Mouse (Mus musculus): Measurements from ENCODE around the gene Iffo2.
"Not testable (repeated sequence)": the region's sequence is repeated elsewhere in the genome, so short reads cannot be mapped to it uniquely, and the experiment has no call there.

The Iffo2 gene

GRCm38 (mm10) chr4:139530248-139530647 lies at the start of gene Iffo2:
TSS of gene Iffo2 (plus strand) at chr4:139530548.
- DNase-seq (ENCODE audit: low spot score in 2 of 2): not testable (repeated sequence)

GRCm38 (mm10) chr4:139481400-139481799 lies 48.9 kb upstream of the Iffo2 start:
- DNase-seq (ENCODE audit: low spot score in 2 of 2): no peak

DNA sequence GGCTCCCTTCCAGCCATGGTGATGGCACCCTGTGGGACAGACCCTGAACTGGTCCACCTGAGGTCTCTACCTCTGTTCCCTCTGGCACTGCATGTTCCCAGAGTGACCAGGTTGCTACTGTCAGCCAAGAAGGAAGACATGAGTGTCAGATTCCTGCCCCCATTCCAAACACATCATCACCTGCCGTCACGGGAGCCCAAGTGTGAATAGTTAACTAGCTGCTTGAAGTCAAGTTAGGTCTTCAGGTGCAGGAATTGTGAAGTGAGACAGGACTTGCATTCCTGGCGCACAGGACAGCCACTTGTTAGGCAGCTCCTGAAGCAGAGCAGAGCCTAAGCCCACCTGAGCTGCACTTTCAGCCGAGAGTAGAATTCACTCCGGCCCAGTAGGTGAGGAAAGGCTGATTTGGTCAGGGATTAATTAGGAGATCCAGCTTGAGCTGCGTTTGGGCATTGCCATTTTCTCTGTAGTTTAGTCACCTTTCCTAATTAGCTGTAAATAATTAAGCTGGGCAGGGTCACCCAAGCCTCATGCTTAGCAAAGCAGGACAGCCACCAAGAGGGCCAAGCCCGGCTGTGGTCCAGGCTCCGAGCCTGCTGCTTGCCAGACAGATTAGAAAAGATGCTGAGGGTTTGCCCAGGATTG lies 46.8 kb upstream of the Iffo2 start:
- DNase-seq (ENCODE audit: low spot score in 2 of 2): no peak

DNA sequence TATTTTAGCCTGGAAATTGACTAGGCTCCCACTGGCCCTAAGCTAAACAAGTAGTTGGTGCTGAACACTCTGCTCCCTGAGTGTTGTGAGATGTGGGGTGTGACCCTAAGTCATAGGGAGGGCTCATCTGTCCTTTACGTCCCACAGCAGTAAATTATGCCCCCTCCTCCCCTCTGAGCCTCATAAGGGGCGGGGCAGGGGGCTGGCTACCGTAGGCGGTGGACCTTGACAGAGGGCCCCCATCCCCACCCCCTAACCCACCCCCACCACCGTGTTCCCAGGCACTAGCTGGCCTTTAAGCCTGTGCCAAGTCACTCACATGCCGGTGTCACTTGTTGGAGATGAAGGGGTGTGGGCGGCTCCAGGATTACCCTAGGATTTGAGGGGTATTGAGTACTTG lies 45.9 kb upstream of the Iffo2 start:
- no peak for DNase-seq (ENCODE audit: low spot score in 2 of 2)

GRCm38 (mm10) chr4:139487085-139487484 lies 43.3 kb upstream of the Iffo2 start:
- no peak for DNase-seq (ENCODE audit: low spot score in 2 of 2)

DNA sequence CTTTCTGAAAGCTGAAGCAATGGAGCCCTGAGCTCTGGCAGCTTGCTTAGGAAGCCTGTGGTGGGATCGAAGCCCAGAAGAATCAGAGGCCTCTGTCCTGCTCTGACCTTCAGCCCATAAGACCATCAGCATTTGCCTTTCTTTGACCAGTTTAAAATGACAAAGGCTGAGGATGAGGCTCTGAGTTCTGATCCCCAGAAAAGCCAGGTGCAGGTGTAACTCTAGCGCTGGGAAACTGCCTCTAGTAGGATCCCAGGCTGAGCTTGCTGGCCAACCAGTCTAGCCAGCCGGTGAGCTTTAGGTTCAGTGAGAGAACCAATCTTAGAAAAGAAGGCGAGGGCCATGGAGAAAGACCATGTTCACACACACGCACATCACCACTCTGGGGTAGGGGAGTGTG lies 42.0 kb upstream of the Iffo2 start:
- DNase-seq (ENCODE audit: low spot score in 2 of 2): no peak

DNA sequence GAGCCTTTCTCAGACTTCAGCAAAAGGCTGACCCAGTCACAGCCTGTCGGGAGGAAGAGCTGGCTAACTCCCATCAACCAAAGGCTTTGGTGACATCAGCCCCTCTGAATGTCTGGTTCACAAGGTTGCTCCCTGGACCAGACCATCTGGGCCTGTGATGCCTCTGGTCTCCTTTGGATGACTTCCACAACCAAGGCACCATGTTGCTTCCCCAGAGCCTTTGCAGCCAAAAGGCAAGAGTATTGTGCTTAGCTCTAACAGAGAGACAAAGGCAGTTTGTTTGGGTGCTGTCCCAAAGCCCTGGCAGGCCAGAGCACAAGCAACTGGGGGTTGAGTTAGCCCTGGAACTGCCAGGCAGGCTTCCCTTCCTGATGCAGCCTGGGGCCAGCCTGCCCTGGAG lies 40.4 kb upstream of the Iffo2 start:
- no peak for DNase-seq (ENCODE audit: low spot score in 2 of 2)

- DNase-seq (ENCODE audit: low spot score in 2 of 2): no peak
These were observed 39.8 kb upstream of the Iffo2 start for GRCm38 (mm10) chr4:139490413-139491055.

- DNase-seq (ENCODE audit: low spot score in 2 of 2): no peak
These were observed 38.7 kb upstream of the Iffo2 start for GRCm38 (mm10) chr4:139491541-139492170.

GRCm38 (mm10) chr4:139492258-139492833 lies 38.0 kb upstream of the Iffo2 start:
- no peak for DNase-seq (ENCODE audit: low spot score in 2 of 2)

DNA sequence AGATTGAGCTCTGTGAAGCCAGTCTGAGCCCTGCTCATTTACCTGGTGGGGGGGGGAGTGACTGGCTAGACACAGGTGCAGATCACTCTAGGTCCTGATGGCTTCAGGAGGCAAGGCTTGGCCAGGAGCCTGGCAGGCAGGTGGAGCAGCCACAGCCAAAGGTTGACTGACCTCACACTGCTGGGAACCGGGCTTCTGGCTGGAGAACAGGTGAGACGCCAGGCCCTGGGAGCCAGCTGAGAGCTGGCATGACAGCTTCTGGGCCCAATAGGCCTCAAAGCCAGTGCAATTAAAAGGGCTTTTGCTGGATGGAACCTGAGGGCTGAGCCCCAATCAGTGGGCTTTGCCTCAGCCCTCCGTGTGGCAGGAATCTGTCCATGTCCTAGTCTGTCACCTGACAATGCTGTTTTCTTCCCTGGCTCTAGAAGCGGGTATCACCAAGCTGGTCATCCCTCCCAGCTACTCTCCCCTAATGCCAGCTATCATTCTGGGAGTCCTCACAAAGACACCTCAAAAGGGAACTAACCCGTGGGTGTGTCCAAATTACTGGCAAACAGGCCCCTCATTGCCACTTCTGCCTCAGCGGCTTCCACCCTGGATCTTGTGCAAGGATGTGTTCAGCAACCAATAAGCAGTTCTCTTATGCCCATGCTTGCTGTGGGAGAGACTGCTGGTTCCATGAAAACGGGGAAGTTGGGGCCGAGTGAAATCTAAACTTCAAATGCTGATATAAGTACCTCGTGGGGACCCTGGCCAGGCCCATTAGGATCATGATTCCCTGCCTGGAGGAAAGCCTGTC lies 36.9 kb upstream of the Iffo2 start:
- no peak for DNase-seq (ENCODE audit: low spot score in 2 of 2)

DNA sequence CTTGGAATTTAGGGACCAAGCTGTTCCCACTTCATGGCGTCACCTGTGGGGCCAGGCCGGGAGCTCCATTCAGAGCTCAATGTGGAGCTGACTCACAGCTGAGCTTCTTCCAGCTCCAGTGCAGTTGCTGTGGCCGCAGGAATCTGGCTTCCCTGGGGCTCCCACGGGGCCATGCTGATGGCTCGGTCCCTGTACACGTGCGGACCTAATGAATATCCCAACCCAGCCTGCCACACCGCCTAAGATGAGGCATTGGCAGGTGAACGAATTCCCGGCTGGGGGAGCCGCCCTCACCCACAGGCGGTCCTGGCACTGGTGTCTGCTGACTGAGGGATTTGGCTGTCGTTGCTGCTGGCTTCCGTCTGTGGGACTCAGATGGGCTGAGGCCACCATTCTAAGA lies 29.5 kb upstream of the Iffo2 start:
- no peak for DNase-seq (ENCODE audit: low spot score in 2 of 2)

DNA sequence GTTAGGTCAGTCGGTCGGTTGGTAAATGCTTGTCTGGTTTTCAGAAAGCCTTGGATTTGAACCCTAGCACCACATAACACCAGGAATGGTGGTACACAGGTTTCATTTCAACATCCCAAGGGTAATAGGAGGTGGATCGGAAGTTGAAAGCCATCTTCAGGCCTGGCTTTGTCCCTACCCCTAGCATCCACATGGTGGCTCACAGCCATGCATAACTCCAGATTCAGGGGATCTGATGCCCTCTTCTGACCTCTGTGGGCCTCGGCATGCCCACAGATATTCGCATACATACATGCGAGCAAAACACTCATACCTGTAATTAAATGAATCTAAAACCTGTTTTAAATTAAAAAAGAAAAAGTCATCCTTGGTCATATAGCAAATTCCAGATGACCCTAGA lies 28.6 kb upstream of the Iffo2 start:
- no peak for DNase-seq (ENCODE audit: low spot score in 2 of 2)

GRCm38 (mm10) chr4:139503919-139504318 lies 26.4 kb upstream of the Iffo2 start:
- DNase-seq (ENCODE audit: low spot score in 2 of 2): no peak

- no peak for DNase-seq (ENCODE audit: low spot score in 2 of 2)
These were observed 24.6 kb upstream of the Iffo2 start for GRCm38 (mm10) chr4:139505716-139506115.

- DNase-seq (ENCODE audit: low spot score in 2 of 2): no peak
These were observed 23.6 kb upstream of the Iffo2 start for GRCm38 (mm10) chr4:139506727-139507126.

- no peak for DNase-seq (ENCODE audit: low spot score in 2 of 2)
These were observed 21.3 kb upstream of the Iffo2 start for GRCm38 (mm10) chr4:139509069-139509468.

- DNase-seq (ENCODE audit: low spot score in 2 of 2): no peak
These were observed 18.8 kb upstream of the Iffo2 start for GRCm38 (mm10) chr4:139511557-139511956.

- no peak for DNase-seq (ENCODE audit: low spot score in 2 of 2)
These were observed 17.4 kb upstream of the Iffo2 start for GRCm38 (mm10) chr4:139512985-139513384.

DNA sequence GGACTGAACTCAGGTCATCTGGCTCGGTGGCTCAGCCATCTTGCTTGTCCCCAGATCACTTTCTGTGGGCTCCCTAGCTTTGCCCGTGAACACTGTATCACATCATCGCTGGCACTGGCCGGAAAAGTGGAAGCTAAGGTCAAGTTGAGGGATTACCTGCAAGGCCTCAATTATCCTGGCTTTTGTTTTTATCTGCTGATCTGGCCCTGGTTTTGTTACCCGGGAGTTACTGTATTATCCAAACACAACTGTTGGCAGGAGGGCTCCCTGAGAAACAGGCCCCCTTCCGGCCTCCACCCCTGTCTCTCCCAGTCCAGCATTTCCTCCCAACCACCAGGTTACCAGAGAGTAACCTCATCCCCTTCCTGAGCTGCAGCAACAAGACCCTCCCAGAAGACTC lies 11.1 kb upstream of the Iffo2 start:
- DNase-seq (ENCODE audit: low spot score in 2 of 2): no peak

DNA sequence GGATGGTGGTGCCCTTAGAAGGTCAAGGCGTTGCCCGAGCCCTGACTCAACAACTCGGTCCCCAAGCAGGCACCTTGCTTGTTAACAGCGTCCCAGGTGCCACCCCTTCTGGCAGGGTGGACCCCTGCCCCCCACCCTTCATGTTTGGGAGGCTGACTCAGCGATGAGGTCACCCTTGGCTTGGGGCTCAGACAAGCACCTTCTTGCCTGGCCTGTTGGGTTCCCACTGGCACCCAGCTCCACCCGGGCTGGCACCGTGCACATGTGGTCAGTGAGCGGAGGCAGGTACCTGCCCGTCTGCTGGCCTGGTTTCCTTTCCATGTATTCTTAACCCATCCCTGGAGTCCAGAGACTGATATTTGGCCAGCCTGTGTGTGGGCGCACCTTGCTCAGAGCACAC lies 8.4 kb upstream of the Iffo2 start:
- DNase-seq (ENCODE audit: low spot score in 2 of 2): no peak

- DNase-seq (ENCODE audit: low spot score in 2 of 2): no peak
These were observed 3.9 kb upstream of the Iffo2 start for GRCm38 (mm10) chr4:139526475-139526874.

All from natural killer cell, adult 2 months (primary cell).